Mouse (Mus musculus) layer of hippocampus, adult 8-10 months (tissue): ENCODE results near the gene Npdc1. TPM values are rescaled to one million over a fixed set of nuclear protein-coding genes. Genes with fewer than 3 reads are reported as not detected.

Source experiments
- DNase-seq, 2 experiments: peaks; one replicate each; pipeline ENCODE4 v3.0.0; 2022; ENCODE audit warnings: low spot score in 2 of 2
- total RNA-seq, 4 experiments: library from RNA; stranded (reverse); gene quantifications; 2 replicates each; pipeline ENCODE4 v1.2.4; 2022

Gene Npdc1
- total RNA-seq: 100 to 1,000 TPM; 390 to 435 (median 411) TPM

DNA sequence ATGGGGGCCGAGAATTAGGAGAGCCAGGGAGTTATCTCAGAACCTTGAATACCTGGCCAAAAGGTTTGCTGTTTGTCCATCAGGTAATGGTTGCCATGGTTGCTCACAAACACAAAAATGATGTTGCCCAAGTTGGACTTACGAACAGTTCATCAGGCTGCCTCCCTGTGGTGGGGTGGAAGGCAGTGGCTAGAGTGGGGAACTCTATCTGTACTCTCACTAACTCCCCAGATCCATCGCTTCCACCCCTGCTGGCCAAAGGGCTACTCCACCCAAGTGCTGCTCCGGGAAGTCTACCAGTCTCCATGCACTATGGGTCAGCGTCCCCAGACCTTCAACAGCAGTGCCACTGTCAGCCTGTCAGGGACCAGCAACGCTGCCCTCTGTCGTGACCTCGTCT lies at the start of gene Npdc1:
TSS of gene Npdc1 (plus strand) at position 301 of the 400 bp plus-strand sequence.
- DNase-seq: no peak

DNA sequence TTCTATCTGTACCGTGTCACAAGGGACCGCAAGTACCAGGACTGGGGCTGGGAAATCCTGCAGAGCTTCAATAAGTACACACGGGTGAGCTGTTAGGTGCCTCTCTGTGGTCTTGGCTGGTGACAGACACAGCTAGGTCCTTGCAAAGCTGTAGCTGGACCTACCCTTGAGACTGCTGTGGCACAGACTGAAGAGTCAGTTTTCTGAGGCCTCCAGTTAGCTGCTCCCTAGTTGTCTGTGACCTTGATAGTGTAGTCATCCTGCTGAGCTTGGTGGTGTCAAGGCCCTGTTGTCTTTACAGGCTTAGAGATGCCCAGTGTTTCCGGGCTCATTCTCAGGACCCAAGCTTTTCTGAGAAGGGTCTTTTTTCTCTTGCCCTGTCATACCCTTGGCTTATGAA lies 49.7 kb upstream of the Npdc1 start:
- no peak for DNase-seq

DNA sequence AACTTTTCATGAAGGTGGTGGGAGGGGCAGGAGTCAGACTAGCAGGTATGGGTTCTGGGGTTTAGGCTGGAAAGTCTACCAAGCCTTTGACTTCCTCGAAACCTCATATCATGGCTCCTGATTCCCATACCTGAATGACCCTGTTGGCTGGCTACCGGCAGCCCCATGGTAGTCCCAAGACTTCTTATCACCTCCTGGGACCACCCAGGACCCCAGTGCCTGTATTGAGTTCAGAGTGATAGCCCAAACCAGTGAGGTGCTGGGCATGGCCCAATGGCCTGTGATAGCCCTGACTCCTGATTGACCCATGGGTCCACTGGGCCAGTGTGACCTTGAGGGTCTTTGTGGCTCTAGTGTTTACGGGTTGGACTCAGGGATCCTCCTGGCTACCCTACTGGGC lies 48.5 kb upstream of the Npdc1 start:
- DNase-seq: no peak

DNA sequence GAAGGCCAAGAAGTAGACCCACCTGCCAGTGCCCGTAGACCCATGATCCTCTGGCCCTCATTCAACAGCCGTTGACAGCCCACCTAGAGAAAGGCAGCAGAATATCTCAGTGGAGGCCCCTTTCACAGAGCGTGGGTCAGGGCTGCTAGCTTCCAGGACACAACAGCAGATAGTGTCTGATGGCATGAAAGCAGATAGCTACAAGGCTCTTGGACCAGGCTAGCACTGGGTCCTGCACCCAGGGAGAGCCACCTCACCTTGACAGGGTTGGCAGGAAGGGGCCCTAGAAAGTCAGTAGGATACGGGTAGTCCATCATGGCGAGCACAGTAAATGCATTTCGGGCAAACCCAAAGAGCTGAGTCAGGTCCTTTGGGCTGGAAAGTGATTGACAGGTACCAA lies 44.9 kb upstream of the Npdc1 start:
- DNase-seq: no peak

DNA sequence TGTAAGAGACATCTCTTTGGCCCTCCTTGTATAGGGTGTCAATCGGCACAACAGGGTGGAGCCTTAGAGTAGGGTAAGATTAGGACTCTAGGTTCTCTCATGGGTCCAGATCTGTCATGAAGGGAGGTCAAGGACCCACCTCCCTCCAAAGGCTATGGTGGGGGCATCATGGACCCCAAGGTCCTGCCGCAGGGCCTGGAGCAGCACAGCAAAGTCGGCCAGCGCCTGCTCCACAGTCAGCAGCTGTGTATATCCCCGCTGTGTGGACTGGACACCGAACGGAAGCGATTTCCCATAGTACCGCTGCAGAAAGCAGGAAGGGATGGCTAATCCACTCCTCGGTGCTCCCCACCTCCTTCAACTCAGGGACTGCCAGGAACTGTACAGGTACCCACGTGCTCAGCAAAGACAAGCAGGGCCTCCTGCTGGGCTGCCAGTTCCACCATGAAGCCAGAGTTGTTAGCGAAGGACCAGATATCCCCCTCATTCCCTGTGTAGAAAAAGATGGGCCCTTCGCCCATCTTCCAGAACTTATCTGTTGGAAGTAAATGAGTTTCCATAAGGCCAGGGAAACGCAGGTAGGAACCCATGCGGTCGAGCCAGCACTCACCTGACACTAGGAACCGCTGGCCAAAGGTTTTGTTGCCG lies 43.6 kb upstream of the Npdc1 start:
- no peak for DNase-seq

DNA sequence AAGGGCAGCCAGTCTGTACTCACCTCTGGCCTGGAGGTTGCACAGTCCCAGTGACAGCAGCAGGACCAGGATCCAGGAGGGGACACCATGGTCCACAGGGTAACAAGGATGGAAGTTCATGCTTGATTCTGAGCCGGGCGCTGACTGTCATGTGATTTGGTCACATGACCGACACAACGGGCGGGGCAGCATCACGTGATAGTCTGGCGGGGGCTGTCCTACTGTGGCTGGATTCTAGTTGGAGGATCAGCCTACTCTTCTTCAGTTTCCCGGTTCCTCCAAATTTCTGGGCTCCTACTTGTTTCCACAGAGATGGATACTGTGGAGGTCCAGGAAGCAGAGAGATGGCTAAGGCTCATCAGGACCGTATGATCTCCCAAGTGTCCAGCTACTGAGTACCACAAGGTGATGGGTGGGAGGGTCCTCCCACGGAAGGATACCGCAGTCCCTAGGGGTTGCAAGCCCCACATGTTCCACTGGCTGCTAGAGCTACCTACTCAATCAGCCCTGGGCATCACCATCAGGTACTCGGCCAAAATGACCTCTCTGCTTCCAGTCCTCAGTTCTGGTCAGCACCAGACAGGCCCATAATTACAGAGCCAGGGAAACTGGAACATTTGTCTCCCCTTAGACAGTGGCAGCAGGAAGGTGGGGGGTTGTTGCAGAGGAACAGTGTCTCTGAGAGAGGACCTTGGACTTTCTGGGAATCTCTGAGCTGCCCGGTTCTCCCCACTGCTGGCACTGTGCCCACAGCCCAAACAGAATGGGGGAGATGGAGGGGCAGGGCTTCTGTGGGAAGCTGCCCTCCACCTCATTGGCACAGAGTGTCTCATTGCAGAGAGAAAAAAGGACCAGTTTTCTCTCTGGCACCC lies 42.7 kb upstream of the Npdc1 start, which contains the start of gene Dpp7:
TSS of gene Dpp7 (minus strand) at position 152 of the 872 bp plus-strand sequence.
- peak; percentile 84 to 86 for DNase-seq

DNA sequence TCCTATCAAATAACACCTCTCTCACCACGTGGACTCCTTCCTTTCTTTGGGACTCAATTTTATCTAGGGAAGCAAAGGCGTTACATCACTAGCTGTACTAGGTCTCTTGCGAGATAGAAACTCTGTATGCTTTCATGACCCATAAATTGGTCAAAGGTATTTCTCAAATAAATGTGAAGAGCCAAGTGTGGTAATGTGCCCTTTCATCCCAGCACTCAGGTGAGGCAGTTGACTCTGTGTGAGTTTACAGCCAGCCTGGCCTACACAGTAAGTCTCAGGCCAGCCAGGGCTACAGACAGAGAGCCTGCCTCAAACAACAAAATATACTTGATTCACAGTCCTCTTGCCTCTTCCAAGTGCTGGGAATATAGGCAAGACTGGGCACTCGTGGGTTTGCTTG lies 39.3 kb upstream of the Npdc1 start:
- DNase-seq: no peak

DNA sequence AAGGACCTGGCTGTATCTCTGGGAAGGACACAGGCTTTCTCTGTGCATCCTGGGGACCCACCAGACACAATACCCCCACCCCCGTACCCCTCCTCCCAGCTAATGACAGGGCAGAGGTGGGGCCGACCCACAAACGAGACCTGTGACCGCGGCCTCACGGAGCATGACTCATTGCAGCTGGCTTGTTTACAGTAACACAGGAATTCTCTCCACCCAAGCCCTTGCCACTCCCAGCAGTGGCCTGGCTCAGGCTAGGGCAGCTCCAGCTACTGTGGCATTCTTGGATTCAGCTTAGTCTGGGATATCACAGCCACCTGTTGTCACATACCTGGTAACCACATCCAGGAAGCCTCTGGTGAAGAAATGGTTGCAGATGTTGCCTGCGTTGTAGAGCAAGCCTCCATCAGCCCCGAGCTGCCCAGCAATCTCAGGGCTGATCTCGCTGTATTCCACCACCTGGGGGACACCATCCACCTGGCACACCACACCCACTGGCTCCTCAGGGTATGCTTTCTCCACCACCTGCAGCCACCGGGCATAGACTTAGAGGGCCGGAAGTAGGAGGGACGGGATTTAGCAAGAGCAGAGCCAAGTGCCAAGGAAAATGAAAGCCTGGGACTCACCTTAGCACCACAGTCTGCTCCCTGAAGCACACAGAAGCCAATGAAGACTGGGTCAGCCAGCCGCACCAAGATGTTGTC lies 35.5 kb upstream of the Npdc1 start:
- DNase-seq: no peak

DNA sequence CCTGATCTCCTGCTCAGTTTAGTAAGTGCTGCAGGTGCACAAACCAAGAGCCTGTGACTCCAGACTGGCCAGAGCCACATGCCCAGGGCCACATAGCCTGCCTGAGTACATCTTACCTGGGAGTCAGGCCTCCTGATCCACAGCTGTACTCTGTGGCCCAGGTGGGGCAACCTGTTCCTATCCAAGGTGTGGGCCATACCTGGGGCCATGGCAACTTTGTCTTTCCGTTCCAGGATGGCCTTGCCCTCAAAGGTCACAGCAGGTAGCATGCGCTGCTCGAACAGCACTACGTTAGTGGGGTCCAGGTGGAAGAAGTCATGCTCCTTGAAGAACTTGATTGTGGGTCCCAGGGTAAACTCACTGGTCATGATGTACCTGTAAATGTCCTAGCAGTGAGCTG lies 34.8 kb upstream of the Npdc1 start:
- DNase-seq: no peak

DNA sequence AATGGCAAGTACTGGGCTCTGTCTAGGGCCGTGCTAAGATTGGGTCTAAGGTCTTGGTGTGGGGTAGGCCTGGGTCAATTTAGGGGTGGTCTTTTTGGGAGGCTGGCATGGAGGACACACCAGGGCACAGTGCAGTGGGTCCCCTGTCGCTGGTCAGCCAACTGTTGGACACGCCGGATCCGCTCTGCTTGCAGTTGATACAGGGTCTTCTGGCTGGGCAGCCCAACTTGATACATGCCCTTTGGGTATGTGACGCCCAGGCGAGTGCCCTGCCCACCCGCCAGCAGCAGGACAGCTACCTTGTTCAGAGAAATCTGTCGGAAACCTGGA lies 34.4 kb upstream of the Npdc1 start:
- DNase-seq: no peak

DNA sequence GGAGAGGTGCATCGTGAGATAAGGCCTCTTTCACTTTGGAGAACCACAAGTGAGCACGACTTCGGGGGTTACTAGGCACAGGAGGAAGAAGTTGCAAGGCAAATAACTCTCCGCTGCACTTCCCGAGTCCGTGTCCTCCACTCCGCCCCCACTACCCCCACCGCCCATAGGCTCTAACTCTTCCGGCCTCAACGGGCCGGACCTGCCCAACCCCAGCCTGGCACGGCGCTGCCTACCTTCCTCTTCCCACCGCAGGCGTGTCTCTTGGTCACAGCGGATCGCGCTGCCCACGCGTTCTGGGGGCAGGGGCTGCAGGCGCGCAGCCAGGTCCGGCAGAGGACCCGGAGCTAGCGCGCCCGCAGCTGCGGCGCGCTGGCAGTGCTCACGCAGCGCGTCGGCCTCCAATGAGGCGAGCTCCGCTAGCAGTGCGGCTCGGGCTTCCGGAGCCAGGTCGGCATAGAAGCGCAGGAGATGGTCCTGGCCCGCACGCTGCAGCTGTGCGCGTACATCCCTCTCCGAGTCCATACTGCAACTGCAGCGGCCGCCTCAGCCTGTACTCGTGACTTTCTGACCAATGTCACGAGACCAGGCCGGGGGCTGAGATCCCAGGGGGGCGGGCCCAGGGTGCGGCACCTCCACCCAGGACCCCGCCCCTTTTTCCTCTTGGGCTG lies 33.9 kb upstream of the Npdc1 start, which contains the start of gene Uap1l1:
TSS of gene Uap1l1 (minus strand) at position 592 of the 671 bp plus-strand sequence.
- DNase-seq: peak in 1 of 2 experiments; percentile 36

DNA sequence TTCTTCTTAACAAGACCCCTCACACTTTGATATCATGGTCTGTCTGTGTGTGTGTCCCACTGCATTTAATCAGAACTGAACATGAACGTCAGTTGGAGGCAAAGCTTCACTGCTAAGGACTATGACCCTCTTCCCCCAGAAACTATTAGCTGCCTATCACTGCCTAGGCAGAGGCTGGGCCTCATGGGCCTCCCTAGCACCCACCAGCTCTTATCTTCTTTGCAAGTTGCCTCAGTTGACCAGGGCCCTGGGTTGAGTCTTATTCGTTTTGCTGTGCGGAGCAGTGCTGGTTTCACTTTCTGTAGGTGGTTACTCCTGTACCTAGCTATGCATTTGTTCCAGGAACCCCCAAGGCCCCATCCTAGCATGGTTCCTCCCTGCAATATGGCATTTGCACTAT lies 29.2 kb upstream of the Npdc1 start:
- DNase-seq: no peak

DNA sequence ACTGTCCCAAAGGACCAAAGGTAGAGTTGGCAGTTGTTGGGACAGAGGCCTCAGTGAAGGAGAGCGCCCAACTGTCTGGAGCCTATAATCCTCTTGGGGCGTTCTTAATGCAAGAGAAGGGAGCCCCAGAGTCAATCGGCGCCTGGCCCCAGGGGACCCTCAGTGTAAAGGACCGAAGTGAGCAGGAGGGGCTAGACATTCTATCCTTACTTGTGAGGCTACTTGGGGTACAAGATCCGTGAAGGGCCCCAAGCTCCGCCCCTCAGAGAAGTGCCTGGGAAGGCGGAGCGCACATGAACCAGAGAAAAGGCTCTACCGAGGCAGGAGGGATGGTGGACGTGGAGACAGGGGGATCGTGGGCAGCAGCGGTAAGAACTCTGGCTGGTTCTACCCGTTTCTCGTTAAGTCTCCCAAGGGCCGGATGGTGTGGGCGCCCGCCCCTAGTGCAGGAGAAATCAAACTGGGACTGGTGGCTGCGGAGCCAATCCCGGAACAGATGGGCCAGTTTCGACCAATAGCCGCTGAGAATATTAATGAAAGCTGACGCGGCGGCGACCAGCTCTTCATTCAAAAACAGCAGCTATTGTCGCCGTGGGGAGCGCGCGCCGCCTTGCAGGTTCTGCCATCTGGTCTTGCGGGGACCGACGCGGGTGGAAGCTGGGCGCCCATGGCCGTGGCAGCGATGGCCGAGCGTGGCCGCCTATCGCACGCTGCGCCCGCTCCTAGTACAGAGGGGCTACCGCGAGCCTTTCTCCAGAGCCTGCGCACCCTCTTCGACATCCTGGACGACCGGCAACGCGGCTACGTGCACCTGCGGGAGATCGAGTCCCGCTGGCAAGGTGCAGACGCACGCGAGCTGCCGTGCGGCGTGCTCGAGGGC lies 27.1 kb upstream of the Npdc1 start, which contains the start of gene Sapcd2:
TSS of gene Sapcd2 (plus strand) at position 558 of the 880 bp plus-strand sequence.
- DNase-seq: peak; percentile 84 to 86

DNA sequence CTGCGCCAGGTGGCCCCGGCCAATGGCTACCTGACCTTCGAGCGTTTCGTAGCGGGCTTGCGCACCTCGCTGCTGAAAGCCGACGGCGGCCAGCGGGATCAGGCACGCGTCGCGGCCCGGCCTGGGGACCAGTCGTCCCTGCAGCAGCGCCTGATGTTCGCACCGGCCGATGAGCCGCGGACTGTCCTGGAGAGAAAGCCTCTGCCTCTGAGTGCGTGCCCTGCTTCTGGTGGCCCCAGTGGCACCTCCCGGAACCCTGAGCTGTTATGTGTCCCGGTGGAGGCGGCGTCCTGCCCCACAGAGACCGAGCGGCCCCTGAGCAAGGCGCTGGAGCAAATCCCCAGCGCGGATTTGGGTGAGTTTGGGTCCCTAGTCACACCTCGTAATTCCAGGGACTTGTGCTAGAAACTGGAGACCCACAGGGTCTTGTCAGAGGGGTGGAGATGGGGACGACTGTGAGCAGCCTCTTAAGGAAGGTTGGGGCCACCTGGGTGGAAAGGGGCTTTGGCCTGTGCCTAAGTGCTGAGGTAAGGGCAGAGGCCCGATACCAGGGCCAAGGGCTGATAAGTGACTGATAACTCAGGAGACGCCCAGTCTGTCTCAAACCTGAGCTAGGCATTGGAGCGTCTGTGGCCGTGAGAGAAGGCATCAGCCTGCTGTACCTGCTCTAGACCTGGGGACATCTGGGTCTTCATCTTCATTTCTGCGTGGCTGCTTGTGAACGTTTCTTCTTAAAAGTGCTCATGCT lies 26.3 kb upstream of the Npdc1 start:
- DNase-seq: no peak

DNA sequence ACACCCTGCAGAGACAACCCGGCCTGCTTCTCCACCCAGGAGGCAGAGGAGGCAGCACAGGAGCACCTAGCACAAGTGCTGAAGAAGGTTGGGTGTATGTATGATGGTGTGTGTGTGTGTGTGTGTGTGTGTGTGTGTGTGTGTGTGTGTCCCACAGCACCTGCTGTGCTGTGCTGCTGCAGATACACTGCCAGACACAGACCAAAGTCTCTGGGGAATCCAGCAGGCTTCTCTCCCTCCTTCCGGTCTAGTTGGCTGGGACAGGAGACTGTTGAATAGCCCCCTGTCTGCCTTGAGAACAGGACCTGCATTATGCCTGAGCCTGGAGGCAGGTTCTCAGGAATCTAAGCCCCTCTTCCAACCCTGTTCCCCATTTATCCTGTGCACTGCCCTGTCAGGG lies 25.7 kb upstream of the Npdc1 start:
- DNase-seq: no peak

DNA sequence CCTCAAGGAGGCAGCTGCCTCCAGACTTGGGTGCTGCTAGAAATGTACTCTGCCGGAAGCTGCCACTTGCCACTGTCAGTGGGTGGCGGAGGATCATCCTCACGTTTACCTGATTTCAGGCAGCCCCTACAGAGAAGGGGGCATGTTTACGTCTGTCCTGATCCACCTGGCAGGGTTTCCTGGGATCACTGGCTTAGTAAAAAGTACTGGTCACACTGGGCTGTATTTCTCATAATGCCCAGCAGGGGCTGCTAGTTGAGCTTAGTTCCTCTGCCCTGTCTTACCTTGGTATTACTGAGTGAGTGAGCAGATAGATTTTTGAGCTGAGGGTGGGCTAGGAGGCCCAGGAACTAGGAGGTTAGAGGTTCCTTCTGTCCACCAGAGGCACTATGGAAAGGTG lies 22.6 kb upstream of the Npdc1 start:
- DNase-seq: peak in 1 of 2 experiments; percentile 72

DNA sequence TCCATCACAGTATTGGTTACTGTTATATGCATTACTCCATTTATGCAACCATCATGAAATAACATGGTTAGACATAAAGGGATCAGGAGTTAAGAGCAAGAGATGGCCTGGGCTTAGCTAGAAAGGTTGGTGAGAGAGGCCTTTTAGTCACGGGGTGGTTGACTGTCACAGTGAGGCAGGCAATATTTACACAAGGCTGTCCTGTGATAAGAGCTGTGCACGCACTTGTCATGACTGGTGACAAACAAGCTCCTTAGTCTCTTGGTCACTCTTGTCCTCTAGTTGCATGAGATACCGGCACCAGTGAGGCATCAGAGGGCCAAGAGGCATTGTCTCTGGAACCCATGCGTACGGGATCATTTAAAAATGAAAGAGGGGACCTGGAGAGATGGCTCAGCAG lies 14.7 kb upstream of the Npdc1 start:
- no peak for DNase-seq

DNA sequence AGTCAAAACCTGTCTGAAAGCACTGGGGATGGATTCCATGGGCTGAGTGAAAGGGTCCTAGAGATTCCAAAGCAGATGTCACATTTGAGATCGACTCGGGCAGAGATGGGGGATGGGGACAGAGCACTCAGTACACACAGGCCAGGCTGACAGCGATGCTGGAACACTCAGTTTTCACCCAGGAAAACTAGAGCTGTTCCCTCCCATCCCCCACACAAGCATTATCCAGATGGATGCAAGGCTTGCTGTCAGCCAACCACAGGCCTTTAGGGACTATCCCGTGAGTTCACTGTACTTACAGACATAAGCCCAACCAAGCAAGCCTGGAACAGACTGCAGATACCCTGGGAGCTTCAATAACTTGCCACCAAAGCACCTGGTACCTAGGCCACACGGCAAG lies 7.9 kb upstream of the Npdc1 start:
- no peak for DNase-seq

DNA sequence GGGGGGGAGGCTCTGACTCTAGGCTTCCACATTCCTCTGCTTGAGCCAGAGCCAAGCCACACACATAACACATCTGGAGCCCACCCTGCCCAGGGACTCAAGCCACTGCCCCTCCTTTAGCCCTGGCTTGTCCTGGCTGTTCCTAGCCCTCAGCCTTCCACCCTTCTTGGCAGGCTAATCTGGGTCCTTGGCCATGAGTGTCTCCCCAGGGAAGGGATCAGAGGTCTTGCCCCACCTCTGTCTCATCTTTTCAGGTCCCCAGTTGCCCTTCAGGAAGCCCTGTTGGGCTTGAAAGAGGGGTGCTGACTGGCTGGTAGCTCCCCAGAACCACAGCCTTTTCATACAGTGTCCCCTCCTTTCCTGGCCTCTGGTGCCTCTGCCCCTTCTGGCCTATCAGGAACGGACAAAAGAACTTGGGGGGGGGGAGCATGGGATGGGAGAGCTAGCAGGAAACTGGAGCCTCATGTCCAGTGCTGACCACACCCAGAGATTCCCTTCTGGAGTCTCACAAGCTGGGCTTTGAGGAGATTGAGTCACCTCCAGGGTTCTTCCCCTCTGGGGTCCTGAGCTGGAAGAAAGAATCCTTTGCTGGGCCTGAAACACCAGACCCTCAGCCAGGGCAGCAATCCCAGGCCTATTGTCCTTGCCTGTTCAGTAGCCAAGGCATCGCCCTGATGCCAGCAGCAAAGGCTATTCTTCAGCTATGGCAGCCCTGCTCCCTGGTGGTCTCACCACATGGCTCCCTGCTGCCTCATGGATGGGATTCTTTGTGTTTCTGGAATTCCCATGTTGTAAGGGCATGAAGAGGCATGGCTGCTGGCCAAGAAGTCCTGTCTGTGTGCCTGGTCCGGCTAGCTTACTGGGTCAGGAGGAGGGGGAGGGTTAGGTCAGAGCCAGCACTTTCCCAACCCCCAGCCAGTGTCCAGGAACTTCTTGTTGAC lies 4.6 kb upstream of the Npdc1 start:
- peak; percentile 61 to 69 for DNase-seq
